Mouse (Mus musculus): ENCODE results near the gene Mipol1. TPM values are rescaled to one million over a fixed set of nuclear protein-coding genes. Genes with fewer than 3 reads are reported as not detected.
"Not testable (repeated sequence)": the region's sequence is repeated elsewhere in the genome, so short reads cannot be mapped to it uniquely, and the experiment has no call there.

The Mipol1 gene
- polyA plus RNA-seq, 1 experiment from 2014 or later: 8.7 TPM

DNA sequence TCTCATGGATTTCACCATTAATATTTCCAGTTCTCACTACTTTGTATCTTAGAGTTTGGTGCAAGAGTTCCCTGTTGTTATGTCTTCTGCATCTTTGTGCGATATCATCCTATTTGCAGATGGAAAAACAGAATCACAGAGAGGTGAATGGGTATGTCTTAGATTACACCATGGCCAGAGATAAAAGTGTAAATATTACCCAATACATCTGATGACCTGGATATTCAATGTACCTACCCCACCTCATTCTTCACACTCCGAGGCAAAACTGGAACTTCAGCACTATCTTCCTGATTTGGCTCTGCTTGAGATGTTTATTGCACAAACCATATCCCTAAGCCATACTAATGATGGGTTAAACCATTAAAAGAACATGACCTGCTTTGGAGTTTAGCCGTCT, 198.0 kb downstream of the Mipol1 start:
- no peak overlapping the region for H3K4me3 ChIP-seq (ENCODE audit: low read depth, low read length)
- H3K27me3 ChIP-seq (ENCODE audit: control insufficient read depth, insufficient read depth, low read length): no peaks in the 10 kb centered on the region
- H3K27ac ChIP-seq (ENCODE audit: low read depth, low read length): no peak overlapping the region
- no peaks in the 10 kb centered on the region for H3K4me1 ChIP-seq (ENCODE audit: control insufficient read depth, insufficient read depth, low read length)
- no peaks in the 10 kb centered on the region for H3K36me3 ChIP-seq (ENCODE audit: control insufficient read depth, insufficient read depth, low read length)
- WGBS (ENCODE audit: insufficient replicate concordance): 82% methylated on average over 3 of the region's 3 CpGs
- H3K9me3 ChIP-seq (replicated peaks; ENCODE audit: control insufficient read depth, low read length): no peaks in the 10 kb centered on the region
- H3K9ac ChIP-seq (ENCODE audit: low read depth, low read length): no peak overlapping the region
- no peak overlapping the region for H3K4me2 ChIP-seq
- no peak for ATAC-seq (replicated peaks; ENCODE audit: insufficient number of reproducible peaks, low FRiP score, low TSS enrichment)

DNA sequence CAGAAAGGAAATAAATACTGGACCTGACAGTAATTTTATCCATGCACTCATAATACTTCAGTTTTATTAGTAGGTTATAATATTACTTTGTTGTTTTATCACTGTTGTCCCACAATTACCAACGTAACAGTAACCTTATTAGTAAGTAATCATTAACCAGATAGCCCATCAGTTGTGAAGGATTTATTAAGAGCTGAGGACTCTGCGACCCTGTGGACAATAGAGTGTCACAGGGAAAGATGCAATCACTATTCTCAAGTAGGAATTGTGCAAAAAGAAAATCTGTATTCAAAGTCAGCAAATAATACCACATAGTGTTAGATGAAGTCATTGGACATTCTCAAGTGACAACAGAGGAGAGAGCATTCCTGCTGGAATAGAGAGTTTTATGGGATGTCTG, 198.5 kb downstream of the Mipol1 start:
- Histone ChIP-seq H3K36me3 (ENCODE audit: control insufficient read depth, insufficient read depth, low read length) (no peaks in the 10 kb centered on the region), H3K9me3 (replicated peaks; ENCODE audit: control insufficient read depth, low read length) (no peaks in the 10 kb centered on the region), H3K27ac (ENCODE audit: low read depth, low read length) (no peak overlapping the region), H3K4me3 (ENCODE audit: low read depth, low read length) (no peak overlapping the region), H3K9ac (ENCODE audit: low read depth, low read length) (no peak overlapping the region), H3K4me2 (no peak overlapping the region), H3K4me1 (ENCODE audit: control insufficient read depth, insufficient read depth, low read length) (no peaks in the 10 kb centered on the region), H3K27me3 (ENCODE audit: control insufficient read depth, insufficient read depth, low read length) (no peaks in the 10 kb centered on the region)
- ATAC-seq (replicated peaks; ENCODE audit: insufficient number of reproducible peaks, low FRiP score, low TSS enrichment): no peak
- WGBS (ENCODE audit: insufficient replicate concordance): 66% methylated on average over 2 of the region's 2 CpGs

DNA sequence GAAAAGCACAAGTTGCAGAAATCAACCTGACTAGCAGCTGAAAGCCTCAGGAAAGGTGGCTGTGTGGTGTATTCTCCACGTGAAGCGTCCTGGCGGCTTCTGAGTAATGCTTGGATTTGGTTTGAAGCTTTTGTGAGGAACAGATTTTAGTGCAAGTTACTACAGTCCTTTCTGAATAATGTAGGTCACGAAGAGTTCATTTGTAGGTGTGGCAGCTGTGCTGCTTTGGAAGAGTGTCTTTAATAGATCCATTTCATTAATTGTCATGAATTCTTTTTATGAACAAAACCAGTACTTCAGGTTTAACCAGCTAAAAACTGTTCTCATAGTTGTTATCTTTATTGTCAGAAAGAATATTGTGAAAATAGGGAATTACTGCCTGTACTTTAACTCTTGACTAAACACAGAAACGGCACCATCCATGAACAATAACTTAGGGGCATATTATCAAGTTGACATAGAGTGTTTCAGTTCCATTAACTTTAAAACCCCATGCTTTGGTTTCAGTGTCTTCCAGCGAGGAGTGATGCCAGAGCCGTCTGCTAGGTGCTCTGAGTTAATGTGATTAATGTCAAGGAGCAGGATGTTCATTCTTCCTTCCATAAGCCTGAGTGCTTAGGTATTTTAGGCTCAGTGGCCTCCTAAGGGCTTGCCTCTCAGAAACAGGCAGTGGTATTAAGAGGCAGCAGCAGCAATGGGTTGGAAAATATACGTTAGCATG, 206.9 kb downstream of the Mipol1 start:
- not testable (repeated sequence) for H3K4me2 ChIP-seq; H3K9ac ChIP-seq (ENCODE audit: low read depth, low read length); H3K27ac ChIP-seq (ENCODE audit: low read depth, low read length); H3K4me3 ChIP-seq (ENCODE audit: low read depth, low read length); ATAC-seq (replicated peaks; ENCODE audit: insufficient number of reproducible peaks, low FRiP score, low TSS enrichment); H3K4me1 ChIP-seq (ENCODE audit: control insufficient read depth, insufficient read depth, low read length); H3K27me3 ChIP-seq (ENCODE audit: control insufficient read depth, insufficient read depth, low read length); H3K36me3 ChIP-seq (ENCODE audit: control insufficient read depth, insufficient read depth, low read length); H3K9me3 ChIP-seq (replicated peaks; ENCODE audit: control insufficient read depth, low read length)
- WGBS (ENCODE audit: insufficient replicate concordance): 76% methylated on average over 8 of the region's 8 CpGs

DNA sequence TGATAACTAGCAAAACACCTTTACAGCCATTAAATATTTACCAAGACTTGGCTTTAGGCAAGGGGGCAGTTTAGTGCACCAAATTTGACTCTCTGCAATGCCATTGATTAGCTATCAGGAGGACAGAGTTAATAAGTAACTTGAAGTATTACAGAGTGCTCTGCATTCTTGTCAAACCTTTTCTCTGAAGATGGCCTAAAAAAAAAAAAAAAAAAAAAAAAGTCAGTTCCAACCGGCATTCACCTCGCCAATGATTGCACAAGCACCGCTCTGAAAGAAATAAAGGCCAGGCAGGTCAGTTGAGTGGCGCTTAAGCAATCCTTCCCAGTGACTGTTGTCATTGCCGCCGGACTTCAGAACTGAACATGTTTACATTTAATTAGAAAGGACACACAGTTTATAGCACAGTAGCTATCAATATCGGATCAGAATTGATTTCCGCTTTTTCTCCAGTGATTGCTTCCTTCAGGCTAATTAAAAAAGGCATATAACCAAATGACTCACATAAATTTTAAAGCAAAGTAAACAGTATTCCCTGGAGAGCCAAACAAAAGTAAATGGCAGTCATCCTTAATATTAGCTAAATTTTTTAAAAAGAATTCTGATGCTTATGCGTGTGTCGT, 214.2 kb downstream of the Mipol1 start:
- 63% methylated on average over 10 of the region's 10 CpGs for WGBS (ENCODE audit: insufficient replicate concordance)
- no peak overlapping the region for H3K9ac ChIP-seq (ENCODE audit: low read depth, low read length)
- no peaks in the 10 kb centered on the region for H3K36me3 ChIP-seq (ENCODE audit: control insufficient read depth, insufficient read depth, low read length)
- no peak overlapping the region for H3K4me2 ChIP-seq
- no peak overlapping the region for H3K4me3 ChIP-seq (ENCODE audit: low read depth, low read length)
- H3K9me3 ChIP-seq (replicated peaks; ENCODE audit: control insufficient read depth, low read length): no peaks in the 10 kb centered on the region
- H3K27me3 ChIP-seq (ENCODE audit: control insufficient read depth, insufficient read depth, low read length): no peaks in the 10 kb centered on the region
- H3K27ac ChIP-seq (ENCODE audit: low read depth, low read length): no peak overlapping the region
- H3K4me1 ChIP-seq (ENCODE audit: control insufficient read depth, insufficient read depth, low read length): no peaks in the 10 kb centered on the region
- ATAC-seq (replicated peaks; ENCODE audit: insufficient number of reproducible peaks, low FRiP score, low TSS enrichment): no peak

DNA sequence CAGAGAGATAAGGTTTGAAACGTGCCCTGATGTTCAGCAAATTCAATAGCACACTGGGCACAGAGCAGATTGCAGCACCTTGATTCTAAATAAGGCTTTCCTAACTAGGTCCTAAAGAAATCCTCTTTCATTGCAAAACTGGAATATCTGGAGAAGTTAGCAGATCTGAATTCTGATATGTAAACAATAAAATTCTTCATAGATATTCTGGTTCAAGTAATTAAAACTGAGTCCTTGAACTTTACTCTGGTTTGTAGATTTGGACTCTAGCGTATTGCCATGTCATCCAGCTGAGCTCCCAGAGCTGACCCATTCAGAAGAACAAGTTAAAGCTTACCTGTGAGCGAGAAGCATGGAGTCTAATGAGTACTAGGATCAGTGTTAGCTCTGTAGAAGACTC, 217.1 kb downstream of the Mipol1 start:
- no peaks in the 10 kb centered on the region for H3K27me3 ChIP-seq (ENCODE audit: control insufficient read depth, insufficient read depth, low read length)
- no peak overlapping the region for H3K4me3 ChIP-seq (ENCODE audit: low read depth, low read length)
- no peak overlapping the region for H3K27ac ChIP-seq (ENCODE audit: low read depth, low read length)
- no peaks in the 10 kb centered on the region for H3K36me3 ChIP-seq (ENCODE audit: control insufficient read depth, insufficient read depth, low read length)
- H3K9ac ChIP-seq (ENCODE audit: low read depth, low read length): no peak overlapping the region
- ATAC-seq (replicated peaks; ENCODE audit: insufficient number of reproducible peaks, low FRiP score, low TSS enrichment): no peak
- H3K4me2 ChIP-seq: no peak overlapping the region
- H3K9me3 ChIP-seq (replicated peaks; ENCODE audit: control insufficient read depth, low read length): no peaks in the 10 kb centered on the region
- WGBS (ENCODE audit: insufficient replicate concordance): 69% methylated on average over 3 of the region's 3 CpGs
- no peaks in the 10 kb centered on the region for H3K4me1 ChIP-seq (ENCODE audit: control insufficient read depth, insufficient read depth, low read length)

DNA sequence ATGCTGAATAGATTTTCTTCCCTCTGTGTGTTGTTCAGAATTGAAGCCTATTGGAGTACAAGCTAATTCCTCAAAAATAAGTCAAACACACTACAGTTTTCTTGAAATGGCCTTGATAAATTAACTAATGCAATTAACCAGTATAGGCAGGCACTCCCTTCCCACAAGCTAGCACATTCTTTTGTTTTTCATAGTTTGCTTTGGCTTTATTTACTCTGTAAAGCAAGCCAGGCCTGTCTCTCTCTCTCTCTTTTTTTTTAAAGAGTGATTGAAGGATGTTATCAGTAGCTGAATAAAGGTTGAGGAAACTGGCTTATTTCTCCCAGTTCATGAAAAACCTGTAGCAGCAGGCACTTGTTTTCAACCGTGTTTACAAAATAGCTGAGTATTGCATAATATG, 219.1 kb downstream of the Mipol1 start:
- no peaks in the 10 kb centered on the region for H3K9me3 ChIP-seq (replicated peaks; ENCODE audit: control insufficient read depth, low read length)
- ATAC-seq (replicated peaks; ENCODE audit: insufficient number of reproducible peaks, low FRiP score, low TSS enrichment): no peak
- H3K4me1 ChIP-seq (ENCODE audit: control insufficient read depth, insufficient read depth, low read length): no peaks in the 10 kb centered on the region
- H3K4me3 ChIP-seq (ENCODE audit: low read depth, low read length): no peak overlapping the region
- no peak overlapping the region for H3K9ac ChIP-seq (ENCODE audit: low read depth, low read length)
- no peak overlapping the region for H3K27ac ChIP-seq (ENCODE audit: low read depth, low read length)
- H3K36me3 ChIP-seq (ENCODE audit: control insufficient read depth, insufficient read depth, low read length): no peaks in the 10 kb centered on the region
- 63% methylated on average over 1 of the region's 1 CpGs for WGBS (ENCODE audit: insufficient replicate concordance)
- H3K4me2 ChIP-seq: no peak overlapping the region
- H3K27me3 ChIP-seq (ENCODE audit: control insufficient read depth, insufficient read depth, low read length): no peaks in the 10 kb centered on the region

DNA sequence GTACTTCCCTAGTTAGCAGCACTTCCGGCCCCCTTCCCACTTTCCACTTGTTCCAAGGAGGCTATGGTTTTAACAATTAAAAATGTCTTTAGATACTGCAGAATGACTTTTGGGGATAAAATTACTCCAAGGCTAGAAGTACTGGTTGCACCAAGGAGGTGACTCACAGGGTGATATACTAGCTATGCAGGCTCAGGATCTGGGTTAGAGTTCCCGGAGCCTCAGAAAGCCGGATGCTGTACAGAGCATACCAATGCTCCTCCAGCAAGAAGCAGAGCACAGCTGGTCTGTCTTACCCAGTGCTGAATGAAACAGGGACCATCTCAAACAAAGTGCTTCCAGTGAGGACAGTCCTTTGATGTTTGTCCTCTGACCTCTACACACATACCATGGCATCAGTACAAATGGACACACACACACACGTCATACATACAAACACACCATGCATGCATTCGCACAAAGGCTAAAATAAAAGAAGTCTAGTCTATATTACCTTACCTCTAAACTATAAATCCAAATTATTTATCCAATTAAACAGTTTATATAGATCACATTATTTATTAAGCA, 219.9 kb downstream of the Mipol1 start:
- no peak overlapping the region for H3K9ac ChIP-seq (ENCODE audit: low read depth, low read length)
- H3K9me3 ChIP-seq (replicated peaks; ENCODE audit: control insufficient read depth, low read length): no peaks in the 10 kb centered on the region
- H3K36me3 ChIP-seq (ENCODE audit: control insufficient read depth, insufficient read depth, low read length): no peaks in the 10 kb centered on the region
- WGBS (ENCODE audit: insufficient replicate concordance): 81% methylated on average over 5 of the region's 5 CpGs
- no peaks in the 10 kb centered on the region for H3K4me1 ChIP-seq (ENCODE audit: control insufficient read depth, insufficient read depth, low read length)
- no peak overlapping the region for H3K4me2 ChIP-seq
- H3K4me3 ChIP-seq (ENCODE audit: low read depth, low read length): no peak overlapping the region
- ATAC-seq (replicated peaks; ENCODE audit: insufficient number of reproducible peaks, low FRiP score, low TSS enrichment): no peak
- no peak overlapping the region for H3K27ac ChIP-seq (ENCODE audit: low read depth, low read length)
- H3K27me3 ChIP-seq (ENCODE audit: control insufficient read depth, insufficient read depth, low read length): no peaks in the 10 kb centered on the region

DNA sequence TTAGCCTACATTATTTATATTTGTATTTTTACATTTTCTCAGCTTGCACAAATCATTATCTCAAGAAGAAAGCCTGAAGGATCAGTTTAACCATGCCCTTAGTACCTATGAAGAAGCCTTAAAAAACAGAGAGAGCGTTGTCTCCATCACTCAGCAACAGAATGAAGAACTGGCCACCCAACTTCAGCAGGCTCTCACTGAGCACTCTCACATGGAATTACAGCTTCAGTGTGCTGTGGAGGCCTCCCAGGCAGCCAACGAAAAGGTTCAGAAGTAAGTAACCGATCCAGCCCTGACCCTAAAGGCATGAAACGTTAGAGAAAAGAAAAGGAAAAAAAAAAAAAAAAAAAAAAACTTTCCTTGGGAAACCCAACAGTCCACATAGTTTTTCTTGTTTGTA, 226.7 kb downstream of the Mipol1 start:
- Histone ChIP-seq H3K27ac (ENCODE audit: low read depth, low read length) (no peak overlapping the region), H3K4me1 (ENCODE audit: control insufficient read depth, insufficient read depth, low read length) (no peaks in the 10 kb centered on the region), H3K4me2 (no peak overlapping the region), H3K36me3 (ENCODE audit: control insufficient read depth, insufficient read depth, low read length) (no peaks in the 10 kb centered on the region), H3K9me3 (replicated peaks; ENCODE audit: control insufficient read depth, low read length) (no peaks in the 10 kb centered on the region), H3K4me3 (ENCODE audit: low read depth, low read length) (no peak overlapping the region), H3K27me3 (ENCODE audit: control insufficient read depth, insufficient read depth, low read length) (no peaks in the 10 kb centered on the region), H3K9ac (ENCODE audit: low read depth, low read length) (no peak overlapping the region)
- no peak for ATAC-seq (replicated peaks; ENCODE audit: insufficient number of reproducible peaks, low FRiP score, low TSS enrichment)
- 47% methylated on average over 4 of the region's 4 CpGs for WGBS (ENCODE audit: insufficient replicate concordance)

DNA sequence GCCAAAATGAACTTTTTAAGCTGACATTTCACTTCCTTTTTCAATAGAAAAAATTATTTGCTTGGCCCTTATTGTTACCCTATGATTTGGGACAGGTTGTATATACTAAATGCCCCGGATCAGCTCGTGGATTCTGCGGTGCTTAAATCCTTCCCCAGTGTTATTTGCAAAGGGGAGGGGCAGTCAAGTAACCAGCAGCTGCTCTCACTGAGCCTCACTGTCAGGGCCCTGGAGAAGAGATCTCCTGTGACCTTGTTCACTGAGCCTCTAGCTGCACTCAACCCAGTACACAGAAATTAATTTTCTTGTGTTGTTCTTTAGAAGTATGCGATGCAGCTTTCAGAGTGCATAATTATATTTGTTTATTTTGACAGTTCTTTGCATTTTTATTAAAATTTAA, 227.1 kb downstream of the Mipol1 start:
- no peak overlapping the region for H3K4me2 ChIP-seq
- no peak overlapping the region for H3K4me3 ChIP-seq (ENCODE audit: low read depth, low read length)
- WGBS (ENCODE audit: insufficient replicate concordance): 40% methylated on average over 4 of the region's 4 CpGs
- no peaks in the 10 kb centered on the region for H3K27me3 ChIP-seq (ENCODE audit: control insufficient read depth, insufficient read depth, low read length)
- no peaks in the 10 kb centered on the region for H3K9me3 ChIP-seq (replicated peaks; ENCODE audit: control insufficient read depth, low read length)
- H3K9ac ChIP-seq (ENCODE audit: low read depth, low read length): no peak overlapping the region
- no peak for ATAC-seq (replicated peaks; ENCODE audit: insufficient number of reproducible peaks, low FRiP score, low TSS enrichment)
- H3K36me3 ChIP-seq (ENCODE audit: control insufficient read depth, insufficient read depth, low read length): no peaks in the 10 kb centered on the region
- H3K27ac ChIP-seq (ENCODE audit: low read depth, low read length): no peak overlapping the region
- no peaks in the 10 kb centered on the region for H3K4me1 ChIP-seq (ENCODE audit: control insufficient read depth, insufficient read depth, low read length)
